Mouse (Mus musculus) cerebellum, adult 11-12 months (tissue): ENCODE results near the gene Ms4a4d.
"Not testable (repeated sequence)": the region's sequence is repeated elsewhere in the genome, so short reads cannot be mapped to it uniquely, and the experiment has no call there.

Experiments used
- DNase-seq: peaks from one replicate; pipeline ENCODE4 v3.0.0; 2022

The Ms4a4d gene

GRCm38 (mm10) chr19:11536593-11536992 is at the start of gene Ms4a4d:
Ms4a4d (plus strand) TSS chr19:11536801.
- DNase-seq, result no peak

GRCm38 (mm10) chr19:11491406-11492189 is 45.0 kb upstream of the Ms4a4d start:
- DNase-seq, result no peak

GRCm38 (mm10) chr19:11492671-11493070 is 43.9 kb upstream of the Ms4a4d start:
- no peak for DNase-seq

GRCm38 (mm10) chr19:11494519-11494918 is 42.1 kb upstream of the Ms4a4d start:
- DNase-seq, result no peak

GRCm38 (mm10) chr19:11496361-11496760 is 40.2 kb upstream of the Ms4a4d start:
- DNase-seq, result no peak

- not testable (repeated sequence) for DNase-seq
Measured at GRCm38 (mm10) chr19:11497300-11497699, 39.3 kb upstream of the Ms4a4d start.

- no peak for DNase-seq
Measured at GRCm38 (mm10) chr19:11500796-11501195, 35.8 kb upstream of the Ms4a4d start.

- DNase-seq, result no peak
Measured at GRCm38 (mm10) chr19:11501326-11501725, 35.3 kb upstream of the Ms4a4d start.

GRCm38 (mm10) chr19:11504857-11505256 is 31.7 kb upstream of the Ms4a4d start:
- no peak for DNase-seq

GRCm38 (mm10) chr19:11513458-11513857 is 23.1 kb upstream of the Ms4a4d start:
- DNase-seq, result no peak

GRCm38 (mm10) chr19:11516246-11516645 is 20.4 kb upstream of the Ms4a4d start, which contains the start of gene Ms4a6b:
Ms4a6b (plus strand) TSS chr19:11516512.
- DNase-seq, result no peak

- no peak for DNase-seq
Measured at GRCm38 (mm10) chr19:11516845-11517244, 19.8 kb upstream of the Ms4a4d start.

GRCm38 (mm10) chr19:11517373-11517772 is 19.2 kb upstream of the Ms4a4d start:
- DNase-seq, result not testable (repeated sequence)

GRCm38 (mm10) chr19:11518356-11518755 is 18.2 kb upstream of the Ms4a4d start:
- DNase-seq, result not testable (repeated sequence)

- no peak for DNase-seq
Measured at GRCm38 (mm10) chr19:11520146-11520545, 16.5 kb upstream of the Ms4a4d start.

GRCm38 (mm10) chr19:11533421-11533820 is 3.2 kb upstream of the Ms4a4d start:
- no peak for DNase-seq

- no peak for DNase-seq
Measured at GRCm38 (mm10) chr19:11533888-11534445, 2.6 kb upstream of the Ms4a4d start.

- no peak for DNase-seq
Measured at GRCm38 (mm10) chr19:11537336-11537735, 735 bp downstream of the Ms4a4d start.

GRCm38 (mm10) chr19:11540166-11540821 is 3.7 kb downstream of the Ms4a4d start:
- not testable (repeated sequence) for DNase-seq

GRCm38 (mm10) chr19:11544383-11544782 is 7.8 kb downstream of the Ms4a4d start:
- DNase-seq, result not testable (repeated sequence)

- no peak for DNase-seq
Measured at GRCm38 (mm10) chr19:11547911-11548310, 11.3 kb downstream of the Ms4a4d start.

- DNase-seq, result no peak
Measured at GRCm38 (mm10) chr19:11554726-11555125, 18.1 kb downstream of the Ms4a4d start.

GRCm38 (mm10) chr19:11559560-11559959 is 23.0 kb downstream of the Ms4a4d start:
- DNase-seq, result not testable (repeated sequence)

- no peak for DNase-seq
Measured at GRCm38 (mm10) chr19:11574965-11575364, 38.4 kb downstream of the Ms4a4d start.
